Mouse (Mus musculus) cortical plate, adult 2 months (tissue): ENCODE data around the gene Zbtb24.

Experiments
- CTCF ChIP-seq: fragments of 200-500 bp; IDR thresholded peaks from 2 replicates; pipeline ENCODE4 v1.5.1; 2011; ENCODE audit warnings: mild to moderate bottlenecking, control low read depth, low read length; ENCODE audit not compliant: insufficient read depth; ENCODE audit errors: extremely low read depth
- POLR2A ChIP-seq: fragments of 200-500 bp; IDR thresholded peaks from 2 replicates; pipeline ENCODE4 v1.6.1; 2011; ENCODE audit warnings: mild to moderate bottlenecking, low read length, control low read depth; ENCODE audit not compliant: insufficient read depth; ENCODE audit errors: extremely low read depth

GRCm38 (mm10) chr10:41450780-41451522 lies 768 bp downstream of the Zbtb24 start:
- TF ChIP-seq CTCF, result no peak
- TF ChIP-seq POLR2A, result no peak
